Mouse (Mus musculus): ENCODE results near the gene Rack1.
"Not testable (repeated sequence)": the region's sequence is repeated elsewhere in the genome, so short reads cannot be mapped to it uniquely, and the experiment has no call there.

The Rack1 gene

DNA sequence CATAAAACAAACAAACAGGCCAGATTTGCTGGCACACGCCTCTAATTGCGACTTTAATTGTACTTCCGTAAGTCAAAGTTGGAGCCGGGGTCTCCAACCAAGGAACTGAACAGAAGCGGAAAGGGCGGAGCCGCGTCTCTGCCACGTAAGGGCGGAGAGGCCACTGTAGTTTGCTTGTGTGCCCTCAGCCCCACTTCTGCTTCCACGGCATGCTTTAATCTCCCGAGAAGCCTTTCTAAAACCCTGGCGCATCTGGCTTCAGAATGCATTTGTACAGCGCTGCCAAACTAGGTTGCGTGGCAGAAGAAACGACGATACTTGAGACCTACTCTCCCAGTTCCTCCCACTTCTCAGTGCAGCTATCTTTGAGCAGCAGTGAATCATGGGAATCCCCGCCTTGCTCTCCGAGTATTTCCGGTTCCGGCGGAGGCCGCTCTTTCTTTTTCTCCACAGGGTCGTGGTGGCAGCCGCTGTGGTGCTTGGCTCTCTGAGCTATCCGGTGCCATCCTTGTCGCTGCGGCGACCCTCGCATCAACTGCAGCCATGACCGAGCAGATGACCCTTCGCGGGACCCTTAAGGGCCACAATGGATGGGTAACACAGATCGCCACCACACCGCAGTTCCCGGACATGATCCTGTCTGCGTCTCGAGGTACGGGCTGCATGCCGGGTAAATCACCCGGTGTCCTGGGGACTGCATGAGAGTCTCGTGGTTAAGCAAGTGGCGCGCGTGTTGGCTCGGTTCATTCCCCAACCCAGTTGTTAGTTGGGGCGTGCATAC is at the start of gene Rack1:
TSS of gene Rack1 (plus strand) at position 412 of the 781 bp plus-strand sequence.
- DNase-seq (ENCODE audit: low spot score) = peak; percentile 88

DNA sequence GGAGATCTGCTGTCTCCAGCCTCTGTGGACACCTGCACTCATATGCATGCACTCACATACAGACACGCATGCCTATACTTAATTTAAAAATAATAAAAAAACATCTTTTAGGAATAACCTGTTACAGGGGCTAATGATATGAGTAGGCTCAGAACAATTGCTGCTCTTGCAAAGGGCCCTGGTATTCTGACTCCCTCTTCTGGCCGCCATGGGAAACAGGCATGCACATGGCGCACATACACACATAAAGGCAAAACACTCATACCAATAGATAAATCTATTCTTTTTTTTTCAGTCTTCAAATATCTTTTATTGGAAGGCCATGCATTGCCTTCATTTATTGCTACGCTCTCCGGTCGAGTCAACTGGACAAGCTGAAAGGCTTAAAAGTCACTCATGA is 49.7 kb upstream of the Rack1 start:
- DNase-seq (ENCODE audit: low spot score) = no peak

- DNase-seq (ENCODE audit: low spot score) = not testable (repeated sequence)
Observed at GRCm38 (mm10) chr11:48753534-48753933, 46.6 kb upstream of the Rack1 start.

GRCm38 (mm10) chr11:48759021-48759420 is 41.1 kb upstream of the Rack1 start:
- DNase-seq (ENCODE audit: low spot score) = no peak

DNA sequence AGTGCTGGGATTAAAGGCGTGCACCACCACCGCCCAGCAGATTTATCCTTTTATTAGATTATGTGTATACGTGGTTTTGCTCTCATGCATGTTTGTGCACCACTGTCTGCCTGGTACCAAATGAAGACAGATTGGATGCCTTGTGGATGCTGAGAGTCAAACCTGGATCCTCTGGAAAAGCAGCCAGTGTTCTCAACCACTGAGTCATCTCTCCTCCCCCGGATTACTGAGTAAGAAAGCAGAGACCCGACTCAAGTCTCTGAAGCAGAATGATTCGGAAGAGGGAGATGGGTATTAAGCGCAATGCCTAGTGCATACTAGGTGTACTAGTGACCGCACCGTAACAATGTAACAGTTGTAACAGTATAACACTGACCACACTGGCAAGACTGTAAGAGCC is 36.0 kb upstream of the Rack1 start:
- DNase-seq (ENCODE audit: low spot score) = no peak

DNA sequence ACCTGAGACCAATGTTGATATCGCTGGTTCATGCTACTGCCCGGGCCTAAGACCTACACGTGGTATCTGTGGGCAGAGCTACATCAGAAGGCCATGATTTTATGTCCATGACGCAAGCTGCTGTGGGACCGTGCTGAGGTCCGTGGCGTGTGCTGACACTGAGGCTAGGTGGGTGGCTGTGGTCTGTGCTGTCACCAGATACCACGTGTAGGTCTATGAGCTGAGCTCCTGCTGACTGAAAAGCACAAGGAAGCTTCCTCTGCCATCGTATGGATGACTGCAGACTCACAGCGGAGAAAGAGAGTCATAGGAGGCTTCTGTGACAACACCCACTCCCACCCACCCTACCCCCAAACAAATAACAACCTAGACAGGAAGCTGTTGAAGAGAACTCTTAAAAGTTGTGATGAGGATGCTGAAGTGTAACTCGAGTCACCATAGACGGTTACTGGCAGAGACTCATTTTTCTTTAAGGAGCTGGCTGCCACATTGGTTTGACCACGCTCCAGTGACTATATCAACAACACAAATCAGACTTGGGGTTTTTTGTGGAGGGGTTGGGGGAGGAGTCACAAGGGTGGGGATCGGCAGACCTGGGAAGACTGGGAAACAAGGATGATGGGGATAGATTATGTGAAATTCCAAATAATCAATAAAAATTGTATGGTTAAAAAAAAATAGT is 32.8 kb upstream of the Rack1 start:
- DNase-seq (ENCODE audit: low spot score) = no peak

DNA sequence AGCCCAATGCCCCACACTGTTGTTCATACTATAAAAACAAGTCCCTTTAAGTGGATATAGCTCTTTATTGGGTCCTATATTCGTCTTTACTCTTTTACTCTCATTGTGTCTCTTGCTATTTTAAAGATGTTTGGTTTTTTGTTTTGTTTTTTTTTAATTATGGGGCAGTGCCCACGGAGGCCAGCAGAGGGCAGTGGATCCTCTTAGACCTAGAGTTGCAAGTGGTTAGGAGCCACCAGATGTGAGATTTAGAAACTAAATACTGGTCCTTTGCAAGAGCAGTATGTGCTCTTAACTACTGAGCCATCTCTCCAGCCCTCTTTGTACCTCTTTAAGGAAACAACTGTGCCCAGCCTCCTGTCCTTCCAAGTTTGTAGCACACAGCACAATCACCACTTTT is 28.4 kb upstream of the Rack1 start:
- DNase-seq (ENCODE audit: low spot score) = no peak

DNA sequence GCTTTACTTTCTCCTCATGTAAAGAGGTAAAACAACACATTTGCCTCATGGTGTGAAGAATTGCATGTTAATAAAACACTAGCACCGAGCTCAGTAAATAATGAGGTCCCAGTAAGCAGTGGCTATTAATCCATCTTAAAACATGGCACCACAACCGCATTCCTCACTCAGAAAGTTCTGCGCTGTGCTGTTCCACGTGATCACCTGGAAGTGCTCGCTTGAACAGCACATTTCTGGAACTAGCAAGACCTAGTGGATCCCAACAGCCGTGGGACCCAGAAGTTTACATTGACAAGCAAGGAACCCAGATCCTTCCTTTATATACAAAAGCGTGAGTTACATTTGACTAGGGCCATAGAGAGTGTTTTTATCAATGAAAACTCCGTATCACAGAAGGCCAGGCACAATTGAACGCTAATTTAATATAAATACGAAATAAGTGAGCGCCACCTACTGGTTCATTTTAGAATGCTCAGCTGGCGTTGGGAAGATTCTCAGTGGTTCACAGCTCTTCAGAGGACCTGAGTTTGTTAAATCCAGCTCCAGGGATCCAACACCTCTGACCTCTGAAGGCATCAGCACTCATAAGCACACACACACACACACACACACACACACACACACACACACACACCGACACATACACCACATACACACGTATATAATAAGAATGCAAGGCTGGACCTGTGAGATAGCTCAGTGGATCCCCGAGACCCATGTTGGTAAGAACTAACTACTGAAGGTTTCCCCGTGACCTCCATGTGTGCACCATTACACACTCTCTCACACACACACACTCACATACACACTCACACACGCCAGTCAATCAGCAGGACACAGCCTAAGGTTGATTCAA is 25.5 kb upstream of the Rack1 start:
- no peak for DNase-seq (ENCODE audit: low spot score)

DNA sequence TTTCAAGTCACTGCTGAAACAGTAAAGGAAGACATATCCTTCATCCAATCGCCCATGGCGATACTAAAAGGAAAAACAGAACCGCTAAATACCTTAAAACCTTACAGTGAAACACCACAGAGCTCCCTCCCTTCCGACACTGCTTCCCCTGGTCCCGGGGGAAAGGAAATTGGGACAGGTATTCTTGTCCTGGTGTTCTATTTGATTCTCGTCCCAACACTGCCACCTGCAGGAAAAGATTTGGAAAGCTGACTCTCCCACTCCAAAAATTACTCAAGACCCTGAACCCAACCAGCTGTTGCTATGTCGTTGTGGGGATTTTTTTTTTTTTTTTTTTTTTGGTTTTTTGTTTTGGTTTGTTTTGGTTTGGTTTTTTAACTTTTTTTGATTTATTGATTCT is 24.6 kb upstream of the Rack1 start:
- DNase-seq (ENCODE audit: low spot score) = peak; percentile 29

GRCm38 (mm10) chr11:48776664-48777063 is 23.5 kb upstream of the Rack1 start:
- no peak for DNase-seq (ENCODE audit: low spot score)

DNA sequence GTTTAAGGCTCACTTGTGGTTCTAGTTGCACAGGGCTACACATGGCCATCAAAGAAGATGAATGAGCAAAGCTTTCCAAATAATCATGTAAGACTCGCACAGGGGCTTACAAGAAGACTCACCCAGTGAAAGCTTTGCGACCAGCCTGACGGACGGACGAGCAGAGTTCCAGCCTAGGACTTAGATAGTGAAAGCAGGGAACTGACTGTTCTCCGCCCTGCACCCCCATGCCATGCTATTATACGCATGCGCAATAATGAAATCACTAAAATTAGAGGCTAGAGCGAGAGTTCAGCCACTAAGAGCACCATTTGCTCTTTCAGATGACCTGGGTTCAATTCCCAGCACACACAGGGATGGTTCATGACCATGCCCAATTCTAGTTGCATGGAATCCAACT is 22.8 kb upstream of the Rack1 start:
- no peak for DNase-seq (ENCODE audit: low spot score)

GRCm38 (mm10) chr11:48779450-48779849 is 20.7 kb upstream of the Rack1 start:
- DNase-seq (ENCODE audit: low spot score) = no peak

GRCm38 (mm10) chr11:48782243-48782642 is 17.9 kb upstream of the Rack1 start:
- no peak for DNase-seq (ENCODE audit: low spot score)

DNA sequence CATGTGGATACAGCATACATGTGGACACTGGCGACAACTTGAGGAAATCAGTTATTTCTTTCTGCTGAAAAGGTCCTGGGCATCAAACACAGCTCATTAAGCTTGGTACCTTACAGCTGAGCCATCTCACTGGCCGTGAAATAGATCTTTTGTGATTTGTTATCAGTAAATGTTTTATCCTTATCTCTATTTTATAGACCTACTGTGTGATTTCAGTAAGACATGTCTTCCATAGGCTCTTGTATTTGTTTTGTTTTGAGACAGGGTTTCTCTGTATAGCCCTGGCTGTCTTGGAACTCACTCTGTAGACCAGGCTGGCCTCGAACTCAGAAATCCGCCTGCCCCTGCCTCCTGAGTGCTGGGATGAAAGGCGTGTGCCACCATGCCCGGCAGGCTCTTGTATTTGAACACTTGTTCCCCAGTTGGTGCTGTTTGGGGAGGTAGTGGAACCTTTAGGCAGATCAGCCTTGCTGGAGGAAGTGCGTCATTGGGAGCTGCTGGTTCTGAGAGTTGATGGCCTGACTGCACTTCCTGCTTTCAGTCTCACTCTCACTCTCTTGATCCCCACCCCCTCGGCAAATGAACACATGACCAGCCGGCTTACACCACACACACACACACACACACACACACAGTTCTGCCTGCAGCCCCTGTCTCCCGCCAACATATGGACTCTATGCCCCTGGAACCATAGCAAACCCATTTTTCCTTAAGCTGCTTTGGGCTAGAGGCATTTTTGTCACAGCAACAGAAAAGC is 12.5 kb upstream of the Rack1 start:
- no peak for DNase-seq (ENCODE audit: low spot score)

DNA sequence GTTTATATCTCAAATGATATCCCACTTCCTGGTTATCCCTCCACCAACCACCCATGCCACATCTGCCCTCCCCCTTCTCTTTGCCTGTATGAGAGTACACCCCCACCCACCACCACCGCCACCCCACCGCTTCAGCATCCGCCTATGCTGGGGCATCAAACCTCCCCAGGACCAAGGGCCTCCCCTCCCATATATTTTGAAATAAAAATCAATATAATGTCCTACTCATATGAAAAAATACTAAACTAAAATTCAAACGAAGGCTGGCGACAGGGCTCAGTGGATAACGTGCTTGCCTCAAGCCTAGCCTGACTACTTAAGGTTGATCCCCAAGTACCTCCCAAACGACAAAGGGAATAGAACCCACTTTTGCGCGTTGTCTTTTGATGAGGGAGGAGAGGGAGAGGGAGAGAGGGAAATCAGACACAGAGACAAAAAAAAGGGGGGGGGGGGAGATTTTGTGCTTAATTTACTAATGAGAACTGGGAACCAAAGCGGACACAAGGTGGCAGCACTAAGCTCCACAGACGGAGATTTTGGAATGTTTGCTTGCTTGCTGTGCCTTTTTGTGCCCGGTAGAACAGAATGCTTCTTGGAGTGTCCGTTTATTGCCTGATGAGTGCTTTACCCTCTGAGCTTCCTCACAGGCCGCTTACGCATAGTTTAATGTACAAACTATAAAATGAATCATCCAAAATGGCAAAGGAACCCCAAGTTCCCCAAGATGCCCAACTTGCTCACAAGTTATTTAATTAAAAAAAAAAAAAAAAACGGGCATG is 11.6 kb upstream of the Rack1 start:
- peak; percentile 67 for DNase-seq (ENCODE audit: low spot score)

GRCm38 (mm10) chr11:48789215-48789614 is 10.9 kb upstream of the Rack1 start:
- no peak for DNase-seq (ENCODE audit: low spot score)

DNA sequence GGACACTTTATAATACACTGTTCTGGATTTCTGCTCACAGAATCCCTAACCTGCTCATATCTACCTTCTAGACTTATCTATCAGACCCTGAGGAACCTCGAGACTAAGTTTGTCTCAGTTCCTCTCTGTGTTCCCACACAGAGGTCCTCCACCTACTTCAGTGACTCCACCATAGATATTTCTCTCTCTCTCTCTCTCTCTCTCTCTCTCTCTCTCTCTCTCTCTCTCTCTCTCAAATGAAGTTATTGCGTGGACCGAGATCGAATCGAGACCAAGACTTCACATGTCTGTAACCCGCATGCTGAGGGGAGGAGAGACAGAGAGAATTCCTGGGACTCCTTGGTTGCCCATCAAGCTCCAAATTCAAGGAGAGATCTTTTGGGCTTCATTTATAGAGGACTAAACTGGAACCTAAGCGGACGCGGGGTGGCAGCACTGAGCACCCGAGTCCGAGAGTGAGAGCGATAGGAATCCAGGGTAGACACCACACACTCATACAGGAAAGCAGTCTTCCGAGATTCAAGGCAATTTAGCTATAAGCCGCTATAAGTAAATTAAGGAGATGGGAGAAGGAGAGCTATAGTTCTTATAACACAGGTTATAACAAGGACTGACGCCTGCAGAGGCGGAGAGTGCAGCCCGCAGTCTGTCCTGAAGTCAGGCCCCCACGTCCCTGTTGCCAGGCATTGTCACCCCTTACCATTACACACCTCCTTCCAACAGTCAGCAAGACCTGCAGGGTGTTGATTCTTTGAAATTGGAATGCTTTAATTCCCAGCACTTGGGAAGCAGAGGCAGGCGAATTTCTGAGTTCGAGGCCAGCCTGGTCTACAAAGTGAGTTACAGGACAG is 9.9 kb upstream of the Rack1 start:
- DNase-seq (ENCODE audit: low spot score) = peak; percentile 84

DNA sequence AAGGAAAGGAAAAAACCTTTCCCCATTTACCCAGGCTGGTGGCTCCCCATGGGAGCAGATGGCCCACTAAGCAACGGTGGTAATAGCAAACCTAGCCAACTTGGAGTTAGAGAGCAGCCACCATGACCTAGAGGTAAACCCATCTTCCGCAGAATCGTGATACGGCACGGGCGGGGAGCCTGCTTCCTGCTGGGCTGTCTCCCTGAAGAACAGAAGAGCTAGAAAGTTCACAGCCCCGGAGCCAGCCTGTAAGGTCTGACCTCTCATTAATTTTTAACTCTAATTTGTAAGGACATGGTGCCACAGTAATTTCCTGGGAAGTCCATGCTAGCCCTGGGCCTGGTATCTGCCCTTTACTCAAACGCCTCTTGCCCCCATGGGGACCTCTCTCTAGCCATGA is 9.2 kb upstream of the Rack1 start:
- DNase-seq (ENCODE audit: low spot score) = no peak

- not testable (repeated sequence) for DNase-seq (ENCODE audit: low spot score)
Observed at GRCm38 (mm10) chr11:48791894-48792293, 8.2 kb upstream of the Rack1 start.

GRCm38 (mm10) chr11:48793184-48793583 is 6.9 kb upstream of the Rack1 start:
- no peak for DNase-seq (ENCODE audit: low spot score)

Measured in urinary bladder, postnatal 25 days (tissue).